In the genomic region with DNA sequence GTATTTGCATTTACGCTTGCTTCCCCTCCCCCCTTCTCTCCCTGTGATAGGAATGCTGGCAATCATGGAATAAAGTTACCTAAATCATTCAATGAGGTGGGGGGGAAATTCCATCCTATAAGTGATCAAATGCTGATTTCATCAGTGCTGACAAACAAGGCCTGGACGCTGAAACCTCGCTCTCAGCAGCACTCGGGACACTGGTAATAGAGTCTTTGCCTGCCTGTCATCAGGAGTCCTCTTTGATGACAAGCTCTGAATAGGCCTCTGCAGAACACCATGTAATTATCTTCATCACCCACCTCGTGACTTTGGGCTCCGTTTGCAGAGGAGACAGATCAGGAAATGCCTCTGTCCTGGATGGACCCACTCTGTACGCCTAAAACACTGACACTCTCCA, we compare ENCODE assay signal across 10 mouse cellular contexts.
DNase-seq lines count a peak whose midpoint lies in the region; ATAC-seq lines count a peak whose summit lies in the region.
"Had no signal": no experiment of that assay in that cellular context is flagged by ENCODE, and none has a peak within 500 bp of the region (broad histone marks: within the 10 kb centered on the region; RNA-seq: fewer than 3 reads in every experiment).

No protein-coding gene starts in this region.

- DNase-seq in heart, postnatal 10 days = no peak
- no peak for DNase-seq in forebrain, embryonic 10.5 days (ENCODE audit: extremely low spot score, low spot score)
- no peak for DNase-seq in kidney, adult 8-10 months
- DNase-seq: thymus, adult 2 months had no signal

- peak overlapping the region; percentile 32 for H3K4me2 ChIP-seq in heart, embryonic 16.5 days (ENCODE audit: low read depth, low read length)
- no peak overlapping the region for H3K4me2 ChIP-seq in hindbrain, embryonic 16.5 days (ENCODE audit: low read length)
- H3K4me2 ChIP-seq in neural tube, embryonic 14.5 days (ENCODE audit: low read depth, low read length) = no peak overlapping the region
- no peak overlapping the region for H3K4me2 ChIP-seq in intestine, embryonic 16.5 days (ENCODE audit: low read depth, low read length)

- no peak overlapping the region for H3K27ac ChIP-seq in heart, embryonic 16.5 days (ENCODE audit: low read length)
- H3K27ac ChIP-seq in forebrain, embryonic 10.5 days = 0 out of 2 replicates have a peak overlapping the region, but pooled peaks have one; percentile 17
- peak overlapping the region; percentile 8; the same call in 1 of the 2 replicates for H3K27ac ChIP-seq in hindbrain, embryonic 16.5 days (ENCODE audit: low read depth, low read length)
- no peak overlapping the region; the same call in 1 of the 2 replicates for H3K27ac ChIP-seq in neural tube, embryonic 14.5 days (ENCODE audit: low read depth, low read length)
- H3K27ac ChIP-seq in intestine, embryonic 16.5 days (ENCODE audit: low read length) = no peak overlapping the region
- H3K27ac ChIP-seq: liver, embryonic 14.5 days had no signal

- H3K9me3 ChIP-seq in heart, embryonic 16.5 days (replicated peaks; ENCODE audit: control insufficient read depth, low read length) = no peaks in the 10 kb centered on the region
- no peaks in the 10 kb centered on the region for H3K9me3 ChIP-seq in forebrain, embryonic 10.5 days
- H3K9me3 ChIP-seq in hindbrain, embryonic 16.5 days (ENCODE audit: control insufficient read depth, low read length) = no peaks in the 10 kb centered on the region
- no peaks in the 10 kb centered on the region for H3K9me3 ChIP-seq in neural tube, embryonic 14.5 days (ENCODE audit: control insufficient read depth, low read length)
- no peaks in the 10 kb centered on the region for H3K9me3 ChIP-seq in intestine, embryonic 16.5 days (ENCODE audit: control insufficient read depth, low read length)

- ATAC-seq in heart, embryonic 16.5 days (replicated peaks; ENCODE audit: extremely low read depth, insufficient read depth, low FRiP score) = peak; percentile 75
- peak; percentile 22; the same call in 1 of the 2 replicates for ATAC-seq in hindbrain, embryonic 16.5 days
- peak; percentile 28 for ATAC-seq in neural tube, embryonic 14.5 days (ENCODE audit: low read depth)
- ATAC-seq in intestine, embryonic 16.5 days = no peak
- ATAC-seq: inflammation-experienced regulatory T-cells, adult 6 months had no signal

- no peaks in the 10 kb centered on the region for H3K27me3 ChIP-seq in heart, embryonic 16.5 days (ENCODE audit: control insufficient read depth, insufficient read depth, low read length)
- peaks cover 58% of the 10 kb centered on the region for H3K27me3 ChIP-seq in forebrain, embryonic 10.5 days (ENCODE audit: poor library complexity, severe bottlenecking)
- no peaks in the 10 kb centered on the region for H3K27me3 ChIP-seq in hindbrain, embryonic 16.5 days (replicated peaks; ENCODE audit: control insufficient read depth, insufficient read depth, low read length)
- H3K27me3 ChIP-seq in neural tube, embryonic 14.5 days (ENCODE audit: control insufficient read depth, insufficient read depth, low read length) = no peaks in the 10 kb centered on the region
- H3K27me3 ChIP-seq in intestine, embryonic 16.5 days (replicated peaks; ENCODE audit: control insufficient read depth, insufficient read depth, low read length) = no peaks in the 10 kb centered on the region

- intact Hi-C loops in heart, postnatal 10 days (cut with DNase I) = no loop called here

- no peak overlapping the region for H3K4me3 ChIP-seq in heart, embryonic 16.5 days (ENCODE audit: low read length)
- H3K4me3 ChIP-seq in forebrain, embryonic 10.5 days = no peak overlapping the region
- no peak overlapping the region for H3K4me3 ChIP-seq in hindbrain, embryonic 16.5 days (ENCODE audit: low read length)
- H3K4me3 ChIP-seq in neural tube, embryonic 14.5 days (ENCODE audit: low read depth, low read length) = no peak overlapping the region
- H3K4me3 ChIP-seq in intestine, embryonic 16.5 days (ENCODE audit: low read length) = no peak overlapping the region

- H3K36me3 ChIP-seq in heart, embryonic 16.5 days (ENCODE audit: control insufficient read depth, insufficient read depth) = no peaks in the 10 kb centered on the region
- H3K36me3 ChIP-seq in forebrain, embryonic 10.5 days (replicated peaks) = no peaks in the 10 kb centered on the region
- H3K36me3 ChIP-seq in hindbrain, embryonic 16.5 days (ENCODE audit: control insufficient read depth, insufficient read depth, low read length) = no peaks in the 10 kb centered on the region
- H3K36me3 ChIP-seq in neural tube, embryonic 14.5 days (ENCODE audit: control insufficient read depth, insufficient read depth, low read length) = no peaks in the 10 kb centered on the region
- no peaks in the 10 kb centered on the region for H3K36me3 ChIP-seq in intestine, embryonic 16.5 days (ENCODE audit: control insufficient read depth, insufficient read depth, low read length)

- peaks cover 27% of the 10 kb centered on the region for H3K4me1 ChIP-seq in heart, embryonic 16.5 days (ENCODE audit: control insufficient read depth, insufficient read depth, low read length)
- peaks cover 65% of the 10 kb centered on the region for H3K4me1 ChIP-seq in forebrain, embryonic 10.5 days
- peaks cover 16% of the 10 kb centered on the region for H3K4me1 ChIP-seq in hindbrain, embryonic 16.5 days (ENCODE audit: control insufficient read depth, insufficient read depth, low read depth, low read length)
- H3K4me1 ChIP-seq in neural tube, embryonic 14.5 days (ENCODE audit: control insufficient read depth, insufficient read depth, low read length) = peaks cover 24% of the 10 kb centered on the region
- H3K4me1 ChIP-seq in intestine, embryonic 16.5 days (ENCODE audit: control insufficient read depth, insufficient read depth, low read length) = peaks cover 19% of the 10 kb centered on the region

- WGBS in heart, embryonic 16.5 days = 24% methylated on average over 7 of the region's 7 CpGs
- 13% methylated on average over 7 of the region's 7 CpGs for WGBS in forebrain, embryonic 10.5 days
- WGBS in hindbrain, embryonic 16.5 days = 20% methylated on average over 7 of the region's 7 CpGs
- 21% methylated on average over 7 of the region's 7 CpGs for WGBS in neural tube, embryonic 14.5 days
- 47% methylated on average over 7 of the region's 7 CpGs for WGBS in intestine, embryonic 16.5 days

- no peak overlapping the region for H3K9ac ChIP-seq in heart, embryonic 16.5 days (ENCODE audit: low read length)
- 0 out of 2 replicates have a peak overlapping the region, but pooled peaks have one; percentile 29 for H3K9ac ChIP-seq in hindbrain, embryonic 16.5 days (ENCODE audit: low read depth, low read length)
- no peak overlapping the region for H3K9ac ChIP-seq in neural tube, embryonic 14.5 days (replicated peaks; ENCODE audit: low read depth, low read length)
- no peak overlapping the region for H3K9ac ChIP-seq in intestine, embryonic 16.5 days (ENCODE audit: low read depth, low read length)
- H3K9ac ChIP-seq: liver, embryonic 14.5 days had no signal

Comparison
In these comparisons a context has a peak if more than half of its experiments do, and no peak if none do; other contexts are left out.
1. H3K27ac ChIP-seq: peak in forebrain, embryonic 10.5 days (single experiment) and hindbrain, embryonic 16.5 days (single experiment); none in heart, embryonic 16.5 days (single experiment), neural tube, embryonic 14.5 days (single experiment) and intestine, embryonic 16.5 days (single experiment).